In the genomic region with DNA sequence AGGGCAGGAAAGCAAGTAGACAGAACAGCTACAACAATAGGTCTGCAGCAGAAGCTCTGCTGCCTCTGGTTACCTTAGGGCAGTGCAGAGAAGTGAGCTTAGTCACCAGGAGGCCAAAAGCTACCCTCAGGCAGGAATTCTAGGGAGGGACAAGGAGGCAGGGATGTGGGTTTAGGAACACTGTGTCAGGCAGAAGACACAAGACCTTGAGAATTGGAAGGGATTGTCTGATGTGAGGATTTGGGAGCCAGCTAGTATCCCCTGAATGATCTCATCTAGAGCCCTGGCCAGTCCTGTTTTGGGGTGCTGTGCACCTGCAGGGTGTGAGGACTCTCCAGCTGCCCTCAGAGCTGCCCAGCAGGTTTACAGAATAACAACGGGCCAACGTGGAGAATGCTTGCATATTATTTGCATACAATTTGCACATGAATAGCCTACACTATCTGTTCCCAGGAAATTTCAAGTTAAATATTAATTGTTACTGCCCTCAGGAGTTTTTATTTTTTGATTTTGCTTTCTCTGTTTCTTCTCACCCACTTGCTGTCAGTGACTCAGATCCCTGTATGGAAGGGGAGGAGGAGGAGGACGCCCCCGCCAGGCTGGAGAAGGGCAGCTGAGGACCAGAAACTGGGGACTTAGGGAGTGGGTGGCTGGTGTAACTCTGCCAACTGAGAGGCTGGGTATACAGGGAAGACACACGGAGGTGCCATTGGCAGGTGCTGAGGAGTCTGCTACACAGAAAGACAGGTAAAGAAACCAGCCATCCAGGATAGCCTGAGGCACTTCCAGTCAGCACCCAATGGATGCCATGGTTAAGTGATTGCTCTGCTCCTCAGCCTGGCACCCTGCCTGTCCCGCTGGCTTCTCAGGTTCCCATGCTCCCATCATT, we compare ENCODE assay signal across 13 mouse cellular contexts.
DNase-seq lines count a peak whose midpoint lies in the region; ATAC-seq lines count a peak whose summit lies in the region.
"Had no signal": no experiment of that assay in that cellular context is flagged by ENCODE, and none has a peak within 500 bp of the region (broad histone marks: within the 10 kb centered on the region; RNA-seq: fewer than 3 reads in every experiment).

No protein-coding gene starts in this region.

- no peaks in the 10 kb centered on the region for H3K36me3 ChIP-seq in intestine, embryonic 15.5 days
- H3K36me3 ChIP-seq: limb, embryonic 15.5 days had no signal

- H3K27me3 ChIP-seq in intestine, embryonic 15.5 days (replicated peaks) = no peaks in the 10 kb centered on the region
- H3K27me3 ChIP-seq: limb, embryonic 15.5 days had no signal

- H3K4me3 ChIP-seq in intestine, embryonic 15.5 days (replicated peaks) = no peak overlapping the region
- H3K4me3 ChIP-seq: limb, embryonic 15.5 days; megakaryocyte, embryonic 14.5 days had no signal

- H3K4me2 ChIP-seq in intestine, embryonic 15.5 days (replicated peaks) = no peak overlapping the region
- H3K4me2 ChIP-seq: limb, embryonic 15.5 days had no signal

- intact Hi-C loops in left cerebral cortex, postnatal 4 days (cut with DNase I) = no loop called here

- peak; percentile 47 for DNase-seq in left cerebral cortex, adult 11 months (ENCODE audit: low spot score)
- DNase-seq in left cerebral cortex, postnatal 4 days = no peak
- peak; percentile 65 for DNase-seq in kidney, adult 18-20 months
- peak; percentile 78 to 85 for DNase-seq in left cerebral cortex, adult 18-20 months (ENCODE audit: low spot score in 2 of 2)
- peak; percentile 83 for DNase-seq in right cerebral cortex, postnatal 25 days
- DNase-seq in gastrocnemius, postnatal 25 days = no peak
- DNase-seq: adrenal gland, adult 8-10 months; cerebellum, postnatal 36 days; thymus, postnatal 14 days had no signal

- H3K9ac ChIP-seq in intestine, embryonic 15.5 days = no peak overlapping the region
- H3K9ac ChIP-seq: limb, embryonic 15.5 days had no signal

- H3K4me1 ChIP-seq in intestine, embryonic 15.5 days (replicated peaks) = no peaks in the 10 kb centered on the region
- H3K4me1 ChIP-seq: megakaryocyte, embryonic 14.5 days had no signal

- 31% methylated on average over 6 of the region's 6 CpGs for WGBS in intestine, embryonic 15.5 days

- no peak for ATAC-seq in intestine, embryonic 15.5 days
- ATAC-seq in megakaryocyte progenitor cell, adult 5-6 weeks (replicated peaks; ENCODE audit: poor library complexity) = no peak

- no peaks in the 10 kb centered on the region for H3K9me3 ChIP-seq in intestine, embryonic 15.5 days
- H3K9me3 ChIP-seq: limb, embryonic 15.5 days; megakaryocyte, embryonic 14.5 days had no signal

- H3K27ac ChIP-seq in intestine, embryonic 15.5 days = no peak overlapping the region
- H3K27ac ChIP-seq: limb, embryonic 15.5 days had no signal

Comparison
In these comparisons a context has a peak if more than half of its experiments do, and no peak if none do; other contexts are left out.
1. DNase-seq: peak in left cerebral cortex, adult 11 months (single experiment), kidney, adult 18-20 months (single experiment), left cerebral cortex, adult 18-20 months (2 of 2) and right cerebral cortex, postnatal 25 days (single experiment); none in left cerebral cortex, postnatal 4 days (single experiment) and gastrocnemius, postnatal 25 days (single experiment).